Mouse (Mus musculus): ENCODE measurements around the gene Il11ra1. TPM values are rescaled to one million over a fixed set of nuclear protein-coding genes. Genes with fewer than 3 reads are reported as not detected.
A peak's percentile ranks its signal among the peaks of the same experiment; 100 is the strongest.

The Il11ra1 gene
- polyA plus RNA-seq, 2 experiments, result 247 to 384 TPM

DNA sequence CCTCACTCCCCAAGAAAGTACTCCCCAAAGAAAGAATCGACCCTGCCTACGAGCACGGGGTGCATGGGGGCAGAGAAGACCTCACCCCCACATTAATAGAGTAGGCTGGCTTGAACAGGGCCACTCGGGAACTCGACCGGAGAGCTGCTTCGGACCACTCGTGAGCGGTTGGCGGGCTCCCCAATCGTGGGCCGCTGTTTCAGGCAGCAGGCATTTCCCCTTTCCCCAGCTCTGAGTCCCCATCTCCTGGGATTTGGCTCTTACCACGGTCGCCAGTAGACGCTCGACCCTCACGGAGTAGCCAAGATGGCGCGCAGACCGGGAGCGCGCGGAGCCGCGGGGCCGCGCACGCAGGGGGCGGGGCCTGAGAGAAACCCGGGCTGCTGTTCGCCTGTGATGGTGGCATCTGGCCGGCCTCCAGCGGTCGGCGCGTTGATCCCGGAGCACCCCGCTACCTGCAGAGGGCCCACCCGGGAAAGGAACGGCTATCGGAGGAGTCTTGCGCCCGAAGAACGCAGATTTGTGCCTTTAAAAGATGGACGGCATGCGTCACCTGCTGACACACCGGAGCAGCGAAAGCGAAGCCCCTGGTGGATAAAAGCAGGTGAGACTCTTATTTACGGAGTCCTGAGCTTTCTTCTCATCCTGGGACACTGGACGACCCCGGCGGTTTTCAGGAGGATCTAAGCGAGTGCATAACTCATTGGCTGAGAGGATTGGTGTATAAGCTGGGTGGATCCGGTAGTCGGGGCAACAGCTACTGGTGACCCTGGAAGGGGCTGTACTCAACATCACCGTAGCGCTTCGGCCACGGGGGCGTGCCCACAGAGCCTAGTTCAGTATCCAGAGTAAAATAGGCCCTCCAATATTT, 13.6 kb downstream of the Il11ra1 start, which contains the start of gene Rpp25l:
Gene Rpp25l (minus strand): TSS at position 338 of the 871 bp plus-strand sequence.
- under 1% methylated on average over 56 of the region's 61 CpGs for WGBS
- peak within 1 kb of the TSS; percentile 52; the same call in 1 of the 2 replicates for H3K27ac ChIP-seq (replicated peaks; ENCODE audit: low read depth, low read length)
- H3K4me3 ChIP-seq (replicated peaks; ENCODE audit: low read length), result peak within 1 kb of the TSS; percentile 86
- no peaks in the 10 kb centered on the region for H3K27me3 ChIP-seq (ENCODE audit: control insufficient read depth, insufficient read depth, low read length)
- peak within 1 kb of the TSS; percentile 92 for H3K9ac ChIP-seq (ENCODE audit: low read depth, low read length, severe bottlenecking)
- H3K36me3 ChIP-seq (ENCODE audit: control insufficient read depth, insufficient read depth, low read length), result peaks cover 25% of the 10 kb centered on the region
- peak; percentile 74 for DNase-seq (ENCODE audit: low spot score)
- no peaks in the 10 kb centered on the region for H3K9me3 ChIP-seq (ENCODE audit: control insufficient read depth, low read length)
- peak; percentile 77 for ATAC-seq (ENCODE audit: low FRiP score, low read depth)
- peaks cover 29% of the 10 kb centered on the region for H3K4me1 ChIP-seq (ENCODE audit: control insufficient read depth, insufficient read depth, low read length)
- TF ChIP-seq POLR2A (IDR thresholded peaks at IDR 0.05; ENCODE audit: borderline replicate concordance, extremely low read depth, insufficient read depth, insufficient read length), result peak; percentile 96; the same call in 1 of the 2 replicates
- peak within 1 kb of the TSS; percentile 71 for H3K4me2 ChIP-seq (replicated peaks; ENCODE audit: low read depth, low read length, severe bottlenecking)

DNA sequence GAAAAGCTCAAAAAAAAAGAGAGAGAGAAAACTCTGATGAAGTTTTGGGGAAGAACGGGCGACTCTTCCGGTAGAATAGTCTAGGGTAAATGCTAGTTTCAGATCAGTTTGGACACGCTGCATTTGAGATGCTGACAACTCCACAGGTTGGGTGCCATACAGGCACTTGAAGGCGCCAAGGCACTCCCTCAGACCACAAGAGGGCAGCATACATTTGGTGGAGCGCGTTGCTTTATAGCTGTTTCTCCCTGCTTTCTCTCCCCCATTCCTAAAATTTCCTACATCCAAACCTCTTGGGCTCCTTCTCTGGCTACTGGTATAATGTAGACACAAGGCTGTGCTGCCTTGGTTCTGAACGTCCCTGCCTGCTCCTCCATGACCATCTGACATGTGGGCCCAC, 14.5 kb downstream of the Il11ra1 start:
- Histone ChIP-seq H3K4me1 (ENCODE audit: control insufficient read depth, insufficient read depth, low read length) (peaks cover 29% of the 10 kb centered on the region), H3K9me3 (ENCODE audit: control insufficient read depth, low read length) (no peaks in the 10 kb centered on the region), H3K9ac (ENCODE audit: low read depth, low read length, severe bottlenecking) (no peak overlapping the region), H3K4me2 (replicated peaks; ENCODE audit: low read depth, low read length, severe bottlenecking) (peak overlapping the region; percentile 71), H3K27ac (replicated peaks; ENCODE audit: low read depth, low read length) (no peak overlapping the region), H3K27me3 (ENCODE audit: control insufficient read depth, insufficient read depth, low read length) (no peaks in the 10 kb centered on the region), H3K36me3 (ENCODE audit: control insufficient read depth, insufficient read depth, low read length) (peaks cover 33% of the 10 kb centered on the region), H3K4me3 (replicated peaks; ENCODE audit: low read length) (peak overlapping the region; percentile 86)
- peak; percentile 80 for DNase-seq (ENCODE audit: low spot score)
- ATAC-seq (ENCODE audit: low FRiP score, low read depth), result no peak
- WGBS, result 10% methylated on average over 8 of the region's 8 CpGs
- no peak for TF ChIP-seq POLR2A (IDR thresholded peaks at IDR 0.05; ENCODE audit: borderline replicate concordance, extremely low read depth, insufficient read depth, insufficient read length)

DNA sequence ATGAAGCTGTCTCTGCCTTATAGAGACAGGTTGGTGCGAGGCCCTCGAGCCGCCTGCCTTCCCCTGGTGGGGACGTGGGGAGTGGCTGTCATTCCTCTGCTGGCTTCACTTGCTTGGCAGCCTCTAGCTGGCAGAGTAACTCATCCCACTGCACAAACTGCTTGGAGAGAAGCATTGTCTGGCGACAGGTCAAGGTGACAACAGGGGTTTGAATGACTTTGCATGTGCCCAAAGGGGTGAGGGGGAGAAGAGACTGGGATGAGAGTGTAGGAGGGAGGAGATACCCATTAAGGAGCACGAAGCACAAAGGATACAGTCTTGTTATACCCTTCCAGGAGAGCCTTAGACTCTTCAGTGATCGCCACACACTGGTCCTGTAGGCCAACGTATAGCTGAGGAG, 15.3 kb downstream of the Il11ra1 start:
- H3K9me3 ChIP-seq (ENCODE audit: control insufficient read depth, low read length), result no peaks in the 10 kb centered on the region
- ATAC-seq (ENCODE audit: low FRiP score, low read depth) (no peak), DNase-seq (ENCODE audit: low spot score) (no peak)
- H3K9ac ChIP-seq (ENCODE audit: low read depth, low read length, severe bottlenecking), result no peak overlapping the region
- 76% methylated on average over 8 of the region's 8 CpGs for WGBS
- H3K4me1 ChIP-seq (ENCODE audit: control insufficient read depth, insufficient read depth, low read length), result peaks cover 29% of the 10 kb centered on the region
- no peak overlapping the region for H3K4me2 ChIP-seq (replicated peaks; ENCODE audit: low read depth, low read length, severe bottlenecking)
- H3K27ac ChIP-seq (replicated peaks; ENCODE audit: low read depth, low read length), result no peak overlapping the region
- H3K27me3 ChIP-seq (ENCODE audit: control insufficient read depth, insufficient read depth, low read length), result no peaks in the 10 kb centered on the region
- TF ChIP-seq POLR2A (IDR thresholded peaks at IDR 0.05; ENCODE audit: borderline replicate concordance, extremely low read depth, insufficient read depth, insufficient read length), result no peak
- no peak overlapping the region for H3K4me3 ChIP-seq (replicated peaks; ENCODE audit: low read length)
- H3K36me3 ChIP-seq (ENCODE audit: control insufficient read depth, insufficient read depth, low read length), result peaks cover 39% of the 10 kb centered on the region

DNA sequence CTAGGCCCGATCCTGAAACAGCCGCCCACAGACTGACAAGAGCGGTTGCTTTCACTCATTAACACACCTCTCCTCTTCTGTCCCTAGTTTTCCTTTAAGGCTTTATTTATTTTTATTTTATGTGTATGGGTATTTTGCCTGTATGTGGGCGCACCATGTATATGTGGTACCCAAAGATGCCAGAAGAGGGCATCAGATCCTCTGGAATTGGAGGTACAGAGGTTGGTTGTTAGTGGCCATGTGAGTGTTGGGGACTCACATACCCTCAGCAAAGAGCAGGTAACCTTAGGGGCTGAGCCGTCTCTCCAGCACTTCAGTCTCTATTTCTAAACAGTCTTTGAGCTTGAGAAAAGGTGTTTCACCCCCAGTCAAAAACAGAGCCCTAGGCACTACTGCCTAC, 15.8 kb downstream of the Il11ra1 start:
- no peak overlapping the region for H3K4me3 ChIP-seq (replicated peaks; ENCODE audit: low read length)
- TF ChIP-seq POLR2A (IDR thresholded peaks at IDR 0.05; ENCODE audit: borderline replicate concordance, extremely low read depth, insufficient read depth, insufficient read length), result no peak
- H3K9ac ChIP-seq (ENCODE audit: low read depth, low read length, severe bottlenecking), result no peak overlapping the region
- DNase-seq (ENCODE audit: low spot score) (no peak), ATAC-seq (ENCODE audit: low FRiP score, low read depth) (no peak)
- H3K27ac ChIP-seq (replicated peaks; ENCODE audit: low read depth, low read length), result no peak overlapping the region
- peaks cover 29% of the 10 kb centered on the region for H3K4me1 ChIP-seq (ENCODE audit: control insufficient read depth, insufficient read depth, low read length)
- 81% methylated on average over 5 of the region's 5 CpGs for WGBS
- peaks cover 40% of the 10 kb centered on the region for H3K36me3 ChIP-seq (ENCODE audit: control insufficient read depth, insufficient read depth, low read length)
- no peaks in the 10 kb centered on the region for H3K27me3 ChIP-seq (ENCODE audit: control insufficient read depth, insufficient read depth, low read length)
- H3K9me3 ChIP-seq (ENCODE audit: control insufficient read depth, low read length), result no peaks in the 10 kb centered on the region
- H3K4me2 ChIP-seq (replicated peaks; ENCODE audit: low read depth, low read length, severe bottlenecking), result no peak overlapping the region

DNA sequence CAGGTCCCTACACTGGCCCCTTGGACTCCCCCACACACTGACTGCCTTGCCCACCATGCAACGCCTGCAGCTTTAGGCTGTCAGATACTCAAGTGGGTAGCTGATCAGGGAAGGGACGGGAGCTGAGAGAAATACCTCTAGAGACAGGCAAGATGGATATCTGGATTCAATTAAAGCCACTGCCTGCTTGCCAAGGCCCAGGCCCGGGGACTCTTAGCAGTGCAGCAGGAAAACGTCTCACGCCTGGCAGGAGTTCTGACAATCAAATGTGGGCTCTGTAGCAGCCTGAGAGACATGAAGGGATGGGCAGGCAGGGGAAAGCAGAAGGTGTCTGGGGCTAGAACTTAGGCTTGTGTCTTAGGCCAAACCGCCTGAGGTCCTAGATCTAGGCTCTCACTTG, 17.0 kb downstream of the Il11ra1 start:
- TF ChIP-seq POLR2A (IDR thresholded peaks at IDR 0.05; ENCODE audit: borderline replicate concordance, extremely low read depth, insufficient read depth, insufficient read length), result no peak
- Histone ChIP-seq H3K9ac (ENCODE audit: low read depth, low read length, severe bottlenecking) (no peak overlapping the region; the same call in 1 of the 2 replicates), H3K9me3 (ENCODE audit: control insufficient read depth, low read length) (no peaks in the 10 kb centered on the region), H3K27me3 (ENCODE audit: control insufficient read depth, insufficient read depth, low read length) (no peaks in the 10 kb centered on the region), H3K27ac (replicated peaks; ENCODE audit: low read depth, low read length) (0 out of 2 replicates have a peak overlapping the region, but pooled peaks have one; percentile 26), H3K4me2 (replicated peaks; ENCODE audit: low read depth, low read length, severe bottlenecking) (no peak overlapping the region), H3K4me3 (replicated peaks; ENCODE audit: low read length) (no peak overlapping the region), H3K36me3 (ENCODE audit: control insufficient read depth, insufficient read depth, low read length) (peaks cover 33% of the 10 kb centered on the region), H3K4me1 (ENCODE audit: control insufficient read depth, insufficient read depth, low read length) (peaks cover 24% of the 10 kb centered on the region)
- WGBS, result 24% methylated on average over 6 of the region's 6 CpGs
- DNase-seq (ENCODE audit: low spot score), result no peak
- no peak for ATAC-seq (ENCODE audit: low FRiP score, low read depth)

Data from limb, embryonic 14.5 days (tissue).